Mouse (Mus musculus) liver, adult 2 months (tissue): ENCODE data around the gene Dpy19l3. TPM values are rescaled to one million over a fixed set of nuclear protein-coding genes. Genes with fewer than 3 reads are reported as not detected.
A peak's percentile ranks its signal among the peaks of the same experiment; 100 is the strongest.

Experiments
- DNase-seq: peaks from one replicate; pipeline ENCODE4 v3.0.0-alpha.2; 2011; ENCODE audit warnings: low read depth, low spot score; ENCODE audit errors: extremely low read depth
- H3K27ac ChIP-seq: fragments of 200-500 bp; replicated peaks from 2 replicates; pipeline ENCODE4 v1.5.1; 2012; ENCODE audit warnings: low read depth, mild to moderate bottlenecking, control low read depth, inconsistent platforms, low read length; ENCODE audit not compliant: insufficient read depth
- H3K27me3 ChIP-seq: fragments of 200-500 bp; 2 replicates; pipeline ENCODE4 v1.6.1; 2012; ENCODE audit warnings: mild to moderate bottlenecking, moderate library complexity, low read length, inconsistent platforms; ENCODE audit not compliant: control insufficient read depth, insufficient read depth
- H3K36me3 ChIP-seq: fragments of 200-500 bp; 2 replicates; pipeline ENCODE4 v1.6.1; 2012; ENCODE audit warnings: low read length, inconsistent platforms; ENCODE audit not compliant: control insufficient read depth, insufficient read depth
- H3K4me1 ChIP-seq: fragments of 200-500 bp; 2 replicates; pipeline ENCODE4 v1.6.1; 2011; ENCODE audit warnings: low read length; ENCODE audit not compliant: control insufficient read depth, insufficient read depth
- H3K4me3 ChIP-seq: fragments of 200-500 bp; 2 replicates; pipeline ENCODE4 v1.5.1; 2011; ENCODE audit warnings: low read depth, mild to moderate bottlenecking, control low read depth, low read length, moderate library complexity; ENCODE audit not compliant: insufficient read depth
- H3K79me2 ChIP-seq: fragments of 200-500 bp; 2 replicates; pipeline ENCODE4 v1.6.1; 2012; ENCODE audit warnings: inconsistent platforms, mild to moderate bottlenecking, low read length, moderate library complexity; ENCODE audit not compliant: control insufficient read depth, insufficient read depth
- H3K9ac ChIP-seq: fragments of 200-500 bp; 2 replicates; pipeline ENCODE4 v1.6.1; 2012; ENCODE audit warnings: low read depth, mild to moderate bottlenecking, control low read depth, inconsistent platforms, low read length
- CTCF ChIP-seq: fragments of 200-500 bp; IDR thresholded peaks from 2 replicates; pipeline ENCODE4 v1.5.1; 2011; ENCODE audit warnings: low read depth, low read length, control low read depth
- POLR2A ChIP-seq: fragments of 200-500 bp; IDR thresholded peaks from 2 replicates; pipeline ENCODE4 v1.6.1; 2011; ENCODE audit warnings: low read length, control low read depth; ENCODE audit not compliant: insufficient read depth; ENCODE audit errors: extremely low read depth
- WGBS: fragments of 180-500 bp; shearing (Covaris S2); methylation state at CpG from one replicate; pipeline ENCODE4 v1.1.7; 2018; 5-methylcytosine and 5-hydroxymethylcytosine counted together
- polyA plus RNA-seq: library from polyadenylated mRNA; depleted of rRNA; stranded (reverse); fragments of >200 nt; gene quantifications from 2 replicates; pipeline ENCODE4 v1.2.3, GENCODE M21; 2012
- total RNA-seq: library from RNA; depleted of rRNA; stranded (reverse); fragments of >200 nt; gene quantifications from 2 replicates; pipeline ENCODE4 v1.2.3, GENCODE M21; 2014

The Dpy19l3 gene
- total and polyA plus RNA-seq, 2 experiments: 2.4 to 3.8 TPM

- H3K4me1 ChIP-seq: peaks cover 4% of the 10 kb centered on the region; the same call in 1 of the 2 replicates
- no peaks in the 10 kb centered on the region for H3K27me3 ChIP-seq
- no peaks in the 10 kb centered on the region for H3K36me3 ChIP-seq
- no peak for DNase-seq
- no peak overlapping the region for H3K4me3 ChIP-seq
- no peaks in the 10 kb centered on the region for H3K79me2 ChIP-seq
- no peak overlapping the region for H3K9ac ChIP-seq
- TF ChIP-seq CTCF: peak; percentile 59
- TF ChIP-seq POLR2A: no peak
- 41% methylated on average over 14 of the region's 14 CpGs for WGBS
- no peak overlapping the region for H3K27ac ChIP-seq
Observed at GRCm38 (mm10) chr7:35756510-35757440, 2.5 kb upstream of the Dpy19l3 start.

- Histone ChIP-seq H3K9ac (peak overlapping the region; percentile 46; the same call in 1 of the 2 replicates), H3K27me3 (no peaks in the 10 kb centered on the region), H3K4me3 (0 out of 2 replicates have a peak overlapping the region, but pooled peaks have one; percentile 72), H3K4me1 (peaks cover 4% of the 10 kb centered on the region; the same call in 1 of the 2 replicates), H3K27ac (no peak overlapping the region), H3K36me3 (no peaks in the 10 kb centered on the region), H3K79me2 (no peaks in the 10 kb centered on the region)
- no peak for DNase-seq
- WGBS: 85% methylated on average over 4 of the region's 4 CpGs
- no peak for TF ChIP-seq POLR2A
- TF ChIP-seq CTCF: no peak
Observed at GRCm38 (mm10) chr7:35754886-35755168, 573 bp upstream of the Dpy19l3 start.

GRCm38 (mm10) chr7:35753319-35754032 is 778 bp downstream of the Dpy19l3 start:
- H3K27ac ChIP-seq: no peak overlapping the region
- peak; percentile 85 for DNase-seq
- H3K4me3 ChIP-seq: peak overlapping the region; percentile 72
- H3K9ac ChIP-seq: peak overlapping the region; percentile 73
- H3K4me1 ChIP-seq: peaks cover 4% of the 10 kb centered on the region; the same call in 1 of the 2 replicates
- no peaks in the 10 kb centered on the region for H3K27me3 ChIP-seq
- no peak for TF ChIP-seq POLR2A
- TF ChIP-seq CTCF: no peak
- WGBS: 6% methylated on average over 15 of the region's 15 CpGs
- no peaks in the 10 kb centered on the region for H3K36me3 ChIP-seq
- H3K79me2 ChIP-seq: no peaks in the 10 kb centered on the region

- 67% methylated on average over 9 of the region's 9 CpGs for WGBS
- no peaks in the 10 kb centered on the region for H3K79me2 ChIP-seq
Observed at GRCm38 (mm10) chr7:35750873-35751272, 3.4 kb downstream of the Dpy19l3 start.

GRCm38 (mm10) chr7:35747397-35747964 is 6.8 kb downstream of the Dpy19l3 start:
- no peaks in the 10 kb centered on the region for H3K79me2 ChIP-seq
- H3K36me3 ChIP-seq: no peaks in the 10 kb centered on the region
- 92% methylated on average over 14 of the region's 14 CpGs for WGBS
- no peak overlapping the region for H3K9ac ChIP-seq
- no peak for DNase-seq
- H3K27me3 ChIP-seq: no peaks in the 10 kb centered on the region
- no peaks in the 10 kb centered on the region for H3K4me1 ChIP-seq
- TF ChIP-seq POLR2A: no peak
- TF ChIP-seq CTCF: no peak
- H3K4me3 ChIP-seq: no peak overlapping the region
- no peak overlapping the region for H3K27ac ChIP-seq

More at GRCm38 (mm10) chr7:35750873-35751272, 3.4 kb downstream of the Dpy19l3 start:
- H3K4me1 ChIP-seq: peaks cover 4% of the 10 kb centered on the region; the same call in 1 of the 2 replicates
- TF ChIP-seq CTCF: no peak
- no peak overlapping the region for H3K27ac ChIP-seq
- no peak overlapping the region for H3K9ac ChIP-seq
- H3K36me3 ChIP-seq: no peaks in the 10 kb centered on the region
- H3K4me3 ChIP-seq: no peak overlapping the region
- DNase-seq: no peak
- H3K27me3 ChIP-seq: no peaks in the 10 kb centered on the region
